Mouse (Mus musculus) layer of hippocampus, adult 8-10 months (tissue): ENCODE results near the gene Ccdc39. TPM values are rescaled to one million over a fixed set of nuclear protein-coding genes. Genes with fewer than 3 reads are reported as not detected.

ENCODE experiments used
- DNase-seq, 2 experiments: peaks; one replicate each; pipeline ENCODE4 v3.0.0; 2022; ENCODE audit warnings: low spot score in 2 of 2
- total RNA-seq, 4 experiments: library from RNA; stranded (reverse); gene quantifications; 2 replicates each; pipeline ENCODE4 v1.2.4; 2022

The Ccdc39 gene
- total RNA-seq, 4 experiments from 2014 or later: 22.9 to 30.3 (median 27.3) TPM

DNA sequence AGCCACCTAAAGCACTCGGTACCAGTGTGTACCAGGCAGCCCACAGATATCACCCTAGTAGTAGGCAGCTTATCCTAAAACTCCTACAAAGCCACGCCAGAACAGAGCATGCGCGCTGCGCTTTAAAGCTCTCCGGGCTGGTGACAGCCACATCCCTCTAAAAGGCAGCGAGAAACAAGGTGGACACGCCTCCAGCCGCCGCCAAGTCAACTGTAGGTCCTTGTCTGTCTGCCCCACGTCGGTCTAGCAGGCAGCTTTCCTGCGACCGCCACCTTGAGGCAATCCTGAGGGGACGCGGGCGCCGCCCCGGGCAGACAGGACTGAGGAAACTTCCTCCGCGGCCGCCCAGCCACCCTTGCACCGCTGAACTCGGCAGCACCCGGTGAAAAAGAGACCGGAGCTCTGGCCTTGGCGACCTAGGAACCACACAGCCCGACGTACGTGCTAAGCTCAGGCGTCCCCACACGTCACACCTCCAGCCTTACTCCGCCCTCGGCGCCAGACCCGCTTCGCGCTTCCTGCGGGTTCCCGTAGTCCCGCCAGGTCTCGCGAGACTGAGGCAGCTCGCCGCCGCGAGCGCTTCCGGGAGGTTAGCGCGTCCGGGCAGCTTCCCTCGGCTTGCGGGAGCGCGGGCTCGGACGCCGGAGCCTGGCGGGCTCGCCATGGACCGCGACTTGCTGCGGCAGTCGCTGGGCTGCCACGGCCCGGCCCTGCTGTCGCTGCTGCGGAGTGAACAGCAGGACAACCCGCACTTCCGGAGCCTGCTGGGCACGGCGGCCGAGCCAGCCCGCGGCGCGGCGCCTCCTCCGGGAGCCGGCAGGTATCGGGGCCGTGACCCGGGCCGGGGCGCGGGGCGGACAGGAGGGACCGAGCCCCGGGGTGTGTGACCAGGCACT is 44.2 kb downstream of the Ccdc39 start, which contains the start of gene Ttc14:
Ttc14 (plus strand) TSS at position 216 of the 896 bp plus-strand sequence.
- DNase-seq: peak; percentile 93 to 96

DNA sequence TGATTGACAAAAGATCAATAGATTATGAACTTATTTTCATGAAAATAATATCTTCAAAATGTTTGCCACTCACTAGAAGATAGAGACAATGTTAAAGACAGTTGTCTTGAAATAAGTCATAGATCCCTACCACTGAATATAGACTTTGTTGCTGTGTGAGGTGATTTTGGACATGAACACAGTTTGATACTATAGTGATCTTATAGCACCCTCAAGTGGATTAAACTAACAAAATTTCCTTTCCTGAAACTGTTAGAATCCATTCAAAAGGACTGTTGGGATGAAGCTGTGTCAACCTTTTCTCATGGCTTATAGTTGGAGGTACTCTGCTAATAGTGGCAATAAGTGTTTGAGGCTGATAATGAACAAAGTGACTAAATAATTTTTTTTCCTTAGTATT is 53.1 kb downstream of the Ccdc39 start:
- no peak for DNase-seq

Other genes starting within 250 kb of the Ccdc39 start
- gene Ttc14, start 44.5 kb downstream of the Ccdc39 start, total RNA-seq: 100 to 1,000 TPM in 1 of 4 experiments, 10 to 100 TPM in 3; 70.9 to 101 (median 79.0) TPM
- gene Fxr1, start 175.6 kb upstream of the Ccdc39 start, total RNA-seq: 10 to 100 TPM; 77.0 to 94.6 (median 88.5) TPM
- 10 to 100 TPM; 41.3 to 59.3 (median 53.6) TPM for gene Dnajc19, start 237.0 kb upstream of the Ccdc39 start, total RNA-seq